ENCODE assay signal across 8 mouse cellular contexts in genomic region chr7:127614891-127615843, GRCm38 (mm10). TPM values are rescaled to one million over a fixed set of nuclear protein-coding genes. Genes with fewer than 3 reads are reported as not detected.
A peak's percentile ranks its signal among the peaks of the same experiment; 100 is the strongest.
DNase-seq lines count a peak whose midpoint lies in the region; ATAC-seq and TF ChIP-seq lines count a peak whose summit lies in the region.

Zfp629 (minus strand) TSS chr7:127615797.

- peaks cover 28% of the 10 kb centered on the region for H3K36me3 ChIP-seq in E14TG2a.4 (ENCODE audit: insufficient read depth, low read length)
- peaks cover 26% of the 10 kb centered on the region for H3K36me3 ChIP-seq in forebrain, embryonic 14.5 days (ENCODE audit: control insufficient read depth, insufficient read depth, low read length)
- peaks cover 15% of the 10 kb centered on the region for H3K36me3 ChIP-seq in liver, embryonic 16.5 days (ENCODE audit: control insufficient read depth, insufficient read depth)
- peaks cover 24% of the 10 kb centered on the region for H3K36me3 ChIP-seq in neural tube, embryonic 13.5 days
- H3K36me3 ChIP-seq in thymus, adult 2 months (ENCODE audit: control insufficient read depth, insufficient read depth, low read length) = no peaks in the 10 kb centered on the region; the same call in 1 of the 2 replicates

- H3K27ac ChIP-seq in forebrain, embryonic 14.5 days (ENCODE audit: low read depth, low read length) = peak within 1 kb of the TSS; percentile 70
- peak within 1 kb of the TSS; percentile 74 for H3K27ac ChIP-seq in liver, embryonic 16.5 days (ENCODE audit: low read length)
- peak within 1 kb of the TSS; percentile 88 for H3K27ac ChIP-seq in neural tube, embryonic 13.5 days (replicated peaks)
- peak within 1 kb of the TSS; percentile 96 for H3K27ac ChIP-seq in thymus, adult 2 months (ENCODE audit: control insufficient read depth, insufficient read depth, low read length)

- H3K4me1 ChIP-seq in E14TG2a.4 (replicated peaks; ENCODE audit: low read depth, low read length) = no peaks in the 10 kb centered on the region
- peaks cover 17% of the 10 kb centered on the region for H3K4me1 ChIP-seq in forebrain, embryonic 14.5 days (ENCODE audit: control insufficient read depth, insufficient read depth, low read length)
- peaks cover 10% of the 10 kb centered on the region for H3K4me1 ChIP-seq in liver, embryonic 16.5 days (ENCODE audit: control insufficient read depth, low read depth, low read length)
- peaks cover 37% of the 10 kb centered on the region for H3K4me1 ChIP-seq in neural tube, embryonic 13.5 days (replicated peaks)
- H3K4me1 ChIP-seq in thymus, adult 2 months (replicated peaks; ENCODE audit: control insufficient read depth, insufficient read depth, low read length) = peaks cover 19% of the 10 kb centered on the region

- intact Hi-C loops in heart, postnatal 10 days (cut with DNase I) = loop anchor here (1.0 to 5.0 kb wide), 3 partner anchors 22 to 132 kb away; partner anchors contain the start of gene Bcl7c

- no peak for TF ChIP-seq POLR2A in thymus, adult 2 months (IDR thresholded peaks at IDR 0.05; ENCODE audit: control insufficient read depth, extremely low read depth, insufficient read depth, low read length, poor library complexity)

- peak; percentile 69 for DNase-seq in c-Kit-positive CD71-negative TER-119-negative erythroid progenitor cells, embryonic 14.5 days (ENCODE audit: low read depth)
- DNase-seq in forebrain, embryonic 14.5 days (ENCODE audit: low spot score) = peak; percentile 92
- DNase-seq in heart, postnatal 10 days = peak; percentile 87 to 90
- peak; percentile 29 for DNase-seq in large intestine, adult 2 months (ENCODE audit: low read depth, low spot score)
- DNase-seq in thymus, adult 2 months = peak; percentile 60

- peak within 1 kb of the TSS; percentile 85 for H3K4me2 ChIP-seq in forebrain, embryonic 14.5 days (ENCODE audit: low read length)
- H3K4me2 ChIP-seq in liver, embryonic 16.5 days (ENCODE audit: low read depth, low read length) = peak within 1 kb of the TSS; percentile 90
- peak within 1 kb of the TSS; percentile 92 for H3K4me2 ChIP-seq in neural tube, embryonic 13.5 days

- peak within 1 kb of the TSS; percentile 95 for H3K9ac ChIP-seq in forebrain, embryonic 14.5 days (ENCODE audit: low read length)
- peak within 1 kb of the TSS; percentile 79 for H3K9ac ChIP-seq in liver, embryonic 16.5 days (ENCODE audit: low read depth, low read length)
- H3K9ac ChIP-seq in neural tube, embryonic 13.5 days = peak within 1 kb of the TSS; percentile 97

- H3K27me3 ChIP-seq in E14TG2a.4 (ENCODE audit: insufficient read depth, low read length) = no peaks in the 10 kb centered on the region
- no peaks in the 10 kb centered on the region for H3K27me3 ChIP-seq in forebrain, embryonic 14.5 days (replicated peaks; ENCODE audit: control insufficient read depth, insufficient read depth, low read length)
- H3K27me3 ChIP-seq in liver, embryonic 16.5 days (ENCODE audit: control insufficient read depth, insufficient read depth, low read depth, low read length) = peaks cover 14% of the 10 kb centered on the region
- H3K27me3 ChIP-seq in neural tube, embryonic 13.5 days = no peaks in the 10 kb centered on the region
- H3K27me3 ChIP-seq in thymus, adult 2 months (ENCODE audit: control insufficient read depth, insufficient read depth, low read length) = no peaks in the 10 kb centered on the region

- WGBS in forebrain, embryonic 14.5 days = 0% methylated on average over 38 of the region's 50 CpGs
- 1% methylated on average over 50 of the region's 50 CpGs for WGBS in large intestine, adult 2 months
- WGBS in liver, embryonic 16.5 days (ENCODE audit: insufficient replicate concordance) = under 1% methylated on average over 48 of the region's 50 CpGs
- WGBS in neural tube, embryonic 13.5 days = under 1% methylated on average over 36 of the region's 50 CpGs
- WGBS in thymus, adult 2 months = under 1% methylated on average over 49 of the region's 50 CpGs

- TF ChIP-seq CTCF in E14TG2a.4 (conservative IDR thresholded peaks at IDR 0.05; ENCODE audit: low read length) = no peak
- 0 out of 2 replicates have a peak, but pooled peaks have one; percentile 19 for TF ChIP-seq CTCF in thymus, adult 2 months (IDR thresholded peaks at IDR 0.05; ENCODE audit: borderline replicate concordance, control insufficient read depth, extremely low read depth, insufficient read depth, low read length, poor library complexity)

- peak within 1 kb of the TSS; percentile 84 for H3K4me3 ChIP-seq in E14TG2a.4 (replicated peaks; ENCODE audit: low read length)
- H3K4me3 ChIP-seq in forebrain, embryonic 14.5 days (ENCODE audit: low read depth, low read length) = peak within 1 kb of the TSS; percentile 99
- peak within 1 kb of the TSS; percentile 82 for H3K4me3 ChIP-seq in liver, embryonic 16.5 days (ENCODE audit: low read depth, low read length)
- H3K4me3 ChIP-seq in neural tube, embryonic 13.5 days = peak within 1 kb of the TSS; percentile 99
- peak within 1 kb of the TSS; percentile 93 for H3K4me3 ChIP-seq in thymus, adult 2 months (ENCODE audit: control insufficient read depth, insufficient read depth, low read length)

- ATAC-seq in forebrain, embryonic 14.5 days = peak; percentile 90
- ATAC-seq in liver, embryonic 16.5 days (ENCODE audit: low read depth) = peak; percentile 74
- peak; percentile 91 for ATAC-seq in neural tube, embryonic 13.5 days (ENCODE audit: low read depth)

- peaks cover 80% of the 10 kb centered on the region for H3K9me3 ChIP-seq in E14TG2a.4 (ENCODE audit: low read length)
- no peaks in the 10 kb centered on the region for H3K9me3 ChIP-seq in forebrain, embryonic 14.5 days (replicated peaks; ENCODE audit: control insufficient read depth, low read length)
- H3K9me3 ChIP-seq in liver, embryonic 16.5 days (replicated peaks; ENCODE audit: control insufficient read depth, low read length) = no peaks in the 10 kb centered on the region
- H3K9me3 ChIP-seq in neural tube, embryonic 13.5 days = no peaks in the 10 kb centered on the region

RNA-seq across cellular contexts. Expression of gene Zfp629, which starts in this region (rescaled TPM):
- polyA plus RNA-seq in forebrain, embryonic 14.5 days (2014; fragmentation: Nextera tagmentation; extraction: Ambion mirVana) = 20.8 and 24.2 TPM in 2 replicates
- 10 to 100 TPM; 32.4 to 35.1 TPM for total RNA-seq in heart, postnatal 10 days (2021)
- polyA plus RNA-seq in large intestine, adult 2 months (2012; rRNA removed) = 5.3 and 7.6 TPM in 2 replicates
- polyA plus RNA-seq in liver, embryonic 16.5 days (2015; fragmentation: Nextera tagmentation; extraction: Ambion mirVana) = 1.4 and 2.1 TPM in 2 replicates
- 22.8 and 23.1 TPM in 2 replicates for polyA plus RNA-seq in neural tube, embryonic 13.5 days (2015; fragmentation: Nextera tagmentation; extraction: Ambion mirVana)
- polyA plus RNA-seq in thymus, adult 2 months (2012; rRNA removed) = 27.7 and 33.1 TPM in 2 replicates

Comparison
In these comparisons a context has a peak if more than half of its experiments do, and no peak if none do; other contexts are left out.
1. Peak in every context shown above with its lines: DNase-seq, ATAC-seq, H3K4me3 ChIP-seq and H3K27ac ChIP-seq.
2. DNase-seq: peak in every context shown above with its lines; median percentile 92 in forebrain, embryonic 14.5 days; 88 in heart, postnatal 10 days; 69 in c-Kit-positive CD71-negative TER-119-negative erythroid progenitor cells, embryonic 14.5 days; 60 in thymus, adult 2 months; 29 in large intestine, adult 2 months.